Mouse (Mus musculus) liver, embryonic 18 days (tissue): ENCODE data around the gene Hist3h2ba. TPM values are rescaled to one million over a fixed set of nuclear protein-coding genes. Genes with fewer than 3 reads are reported as not detected.

Experiments used
- polyA plus RNA-seq: library from polyadenylated mRNA; depleted of rRNA; stranded (reverse); fragments of >200 nt; gene quantifications from 2 replicates; pipeline ENCODE4 v1.2.3, GENCODE M21; 2012; rRNA removed

Gene Hist3h2ba
- polyA plus RNA-seq, result 15.6 and 26.7 TPM in 2 replicates

DNA sequence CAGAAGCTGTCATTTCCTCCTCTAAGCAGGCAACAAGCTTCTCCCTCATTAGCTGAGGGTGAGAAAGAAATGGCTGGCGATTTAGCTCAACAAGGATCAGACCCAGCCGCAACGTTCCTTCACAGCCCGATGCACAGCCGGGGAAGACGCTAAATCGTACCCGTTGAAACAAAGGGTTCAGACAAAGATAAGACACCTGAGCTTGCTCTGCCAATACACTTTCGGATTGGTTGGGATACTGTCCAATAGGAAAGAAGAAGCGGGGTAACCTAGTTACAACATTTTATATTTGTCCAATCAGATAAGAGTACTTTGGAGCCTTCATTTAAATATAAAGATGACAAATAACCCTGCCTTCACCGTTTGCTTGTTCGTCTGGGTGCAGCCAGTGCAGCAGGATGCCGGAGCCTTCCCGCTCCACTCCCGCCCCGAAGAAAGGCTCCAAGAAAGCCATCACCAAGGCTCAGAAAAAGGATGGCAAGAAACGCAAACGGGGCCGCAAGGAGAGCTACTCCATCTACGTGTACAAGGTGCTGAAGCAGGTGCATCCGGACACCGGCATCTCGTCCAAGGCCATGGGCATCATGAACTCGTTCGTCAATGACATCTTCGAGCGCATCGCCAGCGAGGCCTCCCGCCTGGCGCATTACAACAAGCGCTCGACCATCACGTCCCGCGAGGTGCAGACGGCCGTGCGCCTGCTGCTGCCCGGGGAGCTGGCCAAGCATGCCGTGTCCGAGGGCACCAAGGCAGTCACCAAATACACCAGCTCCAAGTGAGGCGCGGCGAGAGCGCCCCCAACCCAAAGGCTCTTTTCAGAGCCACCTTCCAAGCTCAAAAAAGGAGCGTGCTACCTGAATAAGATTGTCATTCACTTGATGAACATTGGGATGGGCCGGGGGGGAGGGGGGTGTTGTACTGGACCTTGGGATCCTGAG lies at the start of gene Hist3h2ba:
Gene Hist3h2ba, plus strand, starts transcription at position 379 of the 938 bp plus-strand sequence.

DNA sequence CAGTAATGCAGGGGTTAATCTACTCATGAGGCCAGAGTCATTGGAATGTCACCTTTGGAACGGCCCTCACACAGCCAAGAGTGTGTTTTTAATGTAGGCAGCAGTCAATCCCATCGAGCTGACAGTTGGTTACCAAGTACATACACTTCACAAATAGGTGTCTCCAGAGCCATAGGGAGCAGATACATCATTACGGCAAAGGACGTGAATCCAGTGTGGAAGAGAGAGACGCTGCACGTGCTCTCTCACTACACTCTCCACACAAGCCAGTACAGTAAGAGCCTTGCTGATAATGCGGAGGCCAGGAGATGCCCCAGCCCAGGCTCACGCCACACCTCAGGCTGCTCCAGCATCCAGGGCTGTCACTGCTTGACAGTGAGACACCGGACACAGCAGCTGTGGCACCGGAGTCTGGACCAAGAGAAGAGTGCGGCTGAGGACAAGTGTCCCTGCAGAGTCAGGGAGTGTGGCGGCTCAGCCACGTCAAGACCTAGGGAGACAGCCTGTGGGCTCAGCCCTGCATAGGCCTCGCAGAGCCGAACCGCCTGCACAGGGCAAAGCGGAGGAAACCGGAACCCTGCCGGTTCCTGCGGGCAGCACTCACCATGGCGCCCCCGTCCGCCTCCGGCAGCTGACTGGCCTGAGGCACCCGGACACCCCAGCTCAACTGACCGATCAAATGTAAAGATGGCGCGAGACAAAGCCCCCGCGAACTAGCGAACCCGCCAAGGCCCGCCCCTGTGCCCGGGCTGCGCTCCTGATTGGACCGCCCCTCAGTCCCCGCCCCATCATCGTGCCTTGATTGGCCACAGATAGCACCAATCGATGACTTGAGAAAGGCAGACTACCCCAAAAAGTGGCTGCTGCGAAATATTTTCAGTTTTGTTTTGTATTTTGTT lies 45.0 kb upstream of the Hist3h2ba start, which contains the start of gene Zfp39:
Gene Zfp39, minus strand, starts transcription at position 715 of the 899 bp plus-strand sequence.

DNA sequence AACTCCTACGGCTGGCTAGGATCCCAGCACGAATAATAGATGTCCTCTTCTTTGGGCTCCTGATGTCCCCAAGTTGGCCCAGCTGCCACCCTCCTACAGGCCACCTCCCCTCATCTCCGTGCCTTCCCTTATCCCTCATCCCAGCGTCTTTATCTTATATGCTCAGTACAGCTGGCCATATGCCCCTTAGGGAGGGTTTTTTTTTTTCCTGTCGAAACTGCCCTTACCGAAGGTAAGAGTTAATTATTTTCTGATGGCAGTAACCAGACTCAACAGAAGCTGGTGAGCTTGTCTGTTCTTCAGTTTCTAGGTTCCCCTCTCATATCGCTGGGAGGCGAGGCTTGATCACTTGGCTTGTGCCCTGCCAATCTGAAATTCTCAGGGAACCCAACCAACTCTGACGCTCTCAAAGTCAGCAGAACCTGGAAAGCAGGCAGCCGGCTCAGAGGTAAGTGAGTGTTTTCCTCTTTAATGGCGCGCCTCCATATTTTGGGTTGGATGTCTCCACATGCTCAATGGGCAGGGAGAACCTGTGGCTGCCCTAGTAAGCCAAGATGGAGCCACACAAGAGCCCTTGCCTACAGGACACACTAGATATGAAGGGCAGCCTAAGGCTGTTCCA lies 30.9 kb upstream of the Hist3h2ba start, which contains the start of gene Btnl10:
Gene Btnl10, plus strand, starts transcription at position 164 of the 622 bp plus-strand sequence.

DNA sequence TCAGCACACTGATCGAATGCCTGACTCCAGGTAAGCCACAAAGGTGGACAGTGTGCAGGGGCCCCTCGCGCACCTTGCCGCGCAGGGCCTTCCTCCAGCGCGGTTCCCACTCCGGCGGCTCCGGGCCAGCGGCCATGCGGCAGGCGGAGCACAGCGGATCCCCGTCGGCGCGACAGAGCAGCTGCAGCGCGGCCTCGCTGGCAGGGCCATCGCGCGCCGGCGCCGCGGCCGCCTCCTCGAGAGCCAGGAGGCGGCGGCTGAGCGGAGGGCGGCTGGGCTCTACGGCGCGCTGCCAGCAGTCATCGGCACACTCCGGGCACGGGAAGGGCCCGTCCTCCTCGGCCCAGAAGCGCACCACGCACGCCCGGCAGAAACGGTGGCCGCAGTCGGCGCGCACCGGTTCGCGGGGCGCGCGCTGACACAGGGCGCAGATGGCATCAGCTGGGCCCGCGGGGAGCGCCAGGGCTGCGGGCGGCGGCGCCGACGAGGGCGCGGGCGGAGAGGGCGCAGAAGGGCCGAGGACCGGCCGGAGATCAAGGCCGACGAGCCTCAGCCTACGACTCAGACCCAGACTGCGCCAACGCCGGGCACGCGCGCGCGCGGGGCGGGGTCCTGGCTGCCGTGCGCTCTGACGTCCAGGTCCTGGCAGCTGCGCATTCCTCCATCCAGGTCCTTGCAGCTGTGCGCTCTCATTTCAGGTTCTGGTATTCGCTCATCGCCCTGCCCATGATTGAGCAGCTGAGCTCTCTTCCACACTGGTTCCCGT lies 10.2 kb upstream of the Hist3h2ba start, which contains the start of gene Rnf187:
Gene Rnf187, minus strand, starts transcription at position 595 of the 766 bp plus-strand sequence.

DNA sequence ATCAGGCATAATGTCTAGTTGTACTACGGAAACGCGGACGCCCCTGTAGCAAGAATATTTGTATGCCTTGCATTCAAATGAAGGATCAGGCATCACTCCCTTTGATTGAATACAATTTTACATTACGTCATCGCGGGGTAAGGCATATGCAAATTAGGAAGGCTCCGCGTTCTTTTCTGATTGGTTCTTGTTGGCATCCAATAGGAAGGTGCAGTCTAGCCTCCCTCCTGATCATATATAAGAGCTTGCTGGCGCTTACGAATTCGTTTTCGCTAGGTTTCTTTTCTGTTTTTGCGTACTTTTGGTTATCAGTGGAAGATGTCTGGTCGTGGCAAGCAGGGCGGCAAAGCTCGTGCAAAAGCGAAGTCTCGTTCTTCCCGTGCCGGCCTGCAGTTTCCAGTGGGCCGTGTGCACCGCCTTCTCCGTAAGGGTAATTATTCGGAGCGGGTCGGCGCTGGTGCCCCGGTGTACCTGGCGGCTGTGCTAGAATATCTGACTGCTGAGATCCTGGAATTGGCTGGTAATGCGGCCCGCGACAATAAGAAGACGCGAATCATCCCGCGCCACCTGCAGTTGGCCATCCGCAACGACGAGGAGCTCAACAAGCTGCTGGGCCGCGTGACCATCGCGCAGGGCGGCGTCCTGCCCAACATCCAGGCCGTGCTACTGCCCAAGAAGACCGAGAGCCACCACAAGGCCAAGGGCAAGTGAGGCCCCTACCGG lies 5.9 kb downstream of the Hist3h2ba start, which contains the start of the genes Hist3h2a and Trim17:
Gene Hist3h2a, plus strand, starts transcription at position 266 of the 723 bp plus-strand sequence.
Gene Trim17, plus strand, starts transcription at position 266 of the 723 bp plus-strand sequence.

DNA sequence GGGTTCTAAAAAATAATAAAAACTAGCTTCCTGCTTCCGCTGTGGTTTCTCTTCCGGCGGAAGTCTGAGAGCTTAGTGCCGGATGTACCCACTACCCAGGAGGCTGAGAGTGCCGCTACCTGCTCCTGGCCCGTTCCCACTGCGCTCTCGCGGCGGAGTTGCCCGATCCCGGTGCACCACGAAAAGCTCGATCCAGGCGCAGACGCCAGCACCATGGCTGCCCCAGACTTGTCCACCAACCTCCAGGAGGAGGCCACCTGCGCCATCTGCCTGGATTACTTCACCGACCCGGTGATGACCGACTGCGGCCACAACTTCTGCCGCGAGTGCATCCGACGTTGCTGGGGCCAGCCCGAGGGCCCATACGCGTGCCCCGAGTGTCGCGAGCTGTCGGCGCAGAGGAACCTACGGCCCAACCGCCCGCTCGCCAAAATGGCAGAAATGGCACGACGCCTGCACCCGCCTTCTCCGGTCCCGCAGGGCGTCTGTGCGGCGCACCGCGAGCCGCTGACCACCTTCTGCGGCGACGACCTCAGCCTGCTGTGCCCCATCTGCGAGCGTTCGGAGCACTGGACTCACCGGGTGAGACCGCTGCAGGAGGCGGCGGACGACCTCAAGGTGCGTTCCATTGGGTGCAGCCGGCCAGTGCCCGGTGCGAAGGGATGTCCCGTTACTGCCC lies 29.4 kb downstream of the Hist3h2ba start, which contains the start of gene Trim11:
Gene Trim11, plus strand, starts transcription at position 67 of the 679 bp plus-strand sequence.

Other genes with a start within 250 kb of the Hist3h2ba start
- not detected in 2 replicates for gene Olfr319, start 249.8 kb upstream of the Hist3h2ba start, polyA plus RNA-seq
- gene Olfr318, start 224.9 kb upstream of the Hist3h2ba start, polyA plus RNA-seq, result not detected in 2 replicates
- not detected in 2 replicates for gene Olfr317, start 209.7 kb upstream of the Hist3h2ba start, polyA plus RNA-seq
- gene Olfr316, start 196.2 kb upstream of the Hist3h2ba start, polyA plus RNA-seq, result not detected in 2 replicates
- gene Olfr315, start 175.7 kb upstream of the Hist3h2ba start, polyA plus RNA-seq, result not detected in 2 replicates
- gene Olfr314, start 166.0 kb upstream of the Hist3h2ba start, polyA plus RNA-seq, result not detected in 2 replicates
- 0.15 TPM in 1 of 2 replicates, not detected in the other for gene Fam183b, start 147.0 kb upstream of the Hist3h2ba start, polyA plus RNA-seq
- gene Olfr313, start 133.9 kb upstream of the Hist3h2ba start, polyA plus RNA-seq, result not detected in 2 replicates
- not detected in 2 replicates for gene Olfr312, start 119.7 kb upstream of the Hist3h2ba start, polyA plus RNA-seq
- gene Olfr311, start 109.7 kb upstream of the Hist3h2ba start, polyA plus RNA-seq, result not detected in 2 replicates
- gene Gm12258, start 101.8 kb upstream of the Hist3h2ba start, polyA plus RNA-seq, result 2.5 and 2.7 TPM in 2 replicates
- gene 2810021J22Rik, start 81.7 kb upstream of the Hist3h2ba start, polyA plus RNA-seq, result 1.0 and 1.3 TPM in 2 replicates
- gene Zfp39, start 44.7 kb upstream of the Hist3h2ba start, polyA plus RNA-seq, result 2.9 and 3.0 TPM in 2 replicates
- gene Btnl10, start 31.0 kb upstream of the Hist3h2ba start, polyA plus RNA-seq, result 13.5 and 14.6 TPM in 2 replicates
- gene Rnf187, start 10.0 kb upstream of the Hist3h2ba start, polyA plus RNA-seq, result 63.0 and 65.7 TPM in 2 replicates
- gene Hist3h2a, start 5.8 kb downstream of the Hist3h2ba start, polyA plus RNA-seq, result 14.0 and 22.7 TPM in 2 replicates
- 0.04 and 0.08 TPM in 2 replicates for gene Trim17, start 5.8 kb downstream of the Hist3h2ba start, polyA plus RNA-seq
- gene Trim11, start 29.2 kb downstream of the Hist3h2ba start, polyA plus RNA-seq, result 9.3 and 11.3 TPM in 2 replicates
- 0.66 and 0.73 TPM in 2 replicates for gene Obscn, start 187.5 kb downstream of the Hist3h2ba start, polyA plus RNA-seq
- 5.3 and 5.9 TPM in 2 replicates for gene Iba57, start 214.8 kb downstream of the Hist3h2ba start, polyA plus RNA-seq
- 0.28 and 0.41 TPM in 2 replicates for gene Gjc2, start 234.3 kb downstream of the Hist3h2ba start, polyA plus RNA-seq
- 40.7 and 42.7 TPM in 2 replicates for gene Guk1, start 243.3 kb downstream of the Hist3h2ba start, polyA plus RNA-seq